Mouse (Mus musculus): ENCODE results near the gene Slc23a4.

Slc23a4 gene

GRCm38 (mm10) chr6:34955862-34956241 lies 32.4 kb downstream of the Slc23a4 start:
- no peak for DNase-seq (ENCODE audit: low spot score in 2 of 2)

GRCm38 (mm10) chr6:34954926-34955861 lies 33.0 kb downstream of the Slc23a4 start:
- DNase-seq (ENCODE audit: low spot score in 2 of 2), result no peak

DNA sequence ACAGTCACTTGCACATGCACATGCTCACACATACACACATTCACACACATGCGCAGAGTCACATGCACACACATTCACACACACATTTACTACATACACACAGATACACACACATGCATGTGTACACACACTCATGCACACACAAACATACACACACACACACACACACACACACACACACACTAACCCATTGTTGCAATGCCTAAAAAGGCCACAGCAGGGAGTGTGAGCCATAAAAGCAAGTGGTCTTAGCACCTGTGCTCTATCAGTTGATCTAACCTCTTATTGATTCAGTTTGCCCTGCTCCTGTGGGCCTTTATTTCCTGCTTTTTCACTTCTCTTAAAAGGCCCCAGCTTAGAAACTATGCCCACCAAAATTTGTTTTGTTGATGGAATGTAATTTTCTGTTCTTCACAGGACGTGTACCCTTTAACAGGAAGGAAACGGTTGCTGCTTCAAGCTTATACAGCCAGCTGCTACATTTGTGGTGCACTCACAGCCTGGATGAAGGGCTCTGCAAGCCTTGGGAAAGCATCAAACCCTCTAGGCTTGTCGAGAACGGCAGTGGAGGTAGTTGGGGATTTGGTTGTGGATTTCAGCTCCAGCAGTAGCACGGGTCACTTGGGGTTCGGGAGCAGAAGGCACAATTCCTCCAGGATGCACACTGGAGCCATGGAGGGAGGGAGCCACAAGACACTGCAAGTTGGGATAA lies 36.1 kb downstream of the Slc23a4 start:
- DNase-seq (ENCODE audit: low spot score in 2 of 2), result no peak

DNA sequence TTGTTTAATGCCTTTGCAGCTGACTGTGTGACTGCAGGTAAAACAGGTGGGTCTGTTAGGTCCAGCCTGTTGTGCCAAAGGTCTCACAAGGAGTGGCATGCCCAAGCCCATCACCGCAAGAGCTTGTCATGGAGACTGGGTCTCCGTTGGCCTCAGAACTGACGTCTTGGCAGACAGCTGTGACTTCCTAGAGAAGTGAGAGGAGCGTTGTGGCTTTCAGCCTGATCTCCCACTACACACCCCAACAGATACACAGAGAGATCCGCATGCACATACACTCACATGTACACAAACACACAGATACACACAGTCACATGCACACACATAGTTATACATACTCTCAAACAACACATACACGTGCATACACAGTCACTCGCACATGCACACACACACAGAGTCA lies 36.7 kb downstream of the Slc23a4 start:
- no peak for DNase-seq (ENCODE audit: low spot score in 2 of 2)

GRCm38 (mm10) chr6:34948461-34948860 lies 39.7 kb downstream of the Slc23a4 start:
- no peak for DNase-seq (ENCODE audit: low spot score in 2 of 2)

DNA sequence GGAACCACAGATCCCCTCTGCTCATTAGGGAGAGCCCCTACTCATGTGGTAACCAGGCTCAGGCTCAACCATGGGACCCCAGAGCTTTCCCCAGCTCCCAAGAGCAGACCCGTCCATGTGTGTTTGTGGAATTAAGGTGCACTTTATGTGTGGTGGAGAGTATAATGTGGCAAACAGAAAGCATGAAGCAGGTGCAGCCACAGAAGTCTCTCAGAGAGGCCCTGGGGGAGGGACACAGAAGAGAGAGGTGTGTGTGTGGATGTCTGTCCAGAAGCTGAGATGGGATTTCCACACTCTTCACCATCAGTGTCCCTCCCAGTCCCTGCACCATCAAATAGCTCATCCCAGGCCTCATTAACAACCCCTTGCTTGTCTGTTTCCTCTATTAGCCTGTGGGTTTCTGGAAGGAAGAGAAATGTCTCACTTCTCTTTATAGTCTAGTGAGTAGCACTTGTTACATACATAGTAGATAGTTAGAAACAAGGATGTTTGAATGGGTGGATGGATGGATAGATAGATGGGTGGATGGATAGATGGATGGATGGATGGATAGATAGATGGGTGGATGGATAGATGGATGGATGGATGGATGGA lies 41.6 kb downstream of the Slc23a4 start:
- DNase-seq (ENCODE audit: low spot score in 2 of 2), result no peak

DNA sequence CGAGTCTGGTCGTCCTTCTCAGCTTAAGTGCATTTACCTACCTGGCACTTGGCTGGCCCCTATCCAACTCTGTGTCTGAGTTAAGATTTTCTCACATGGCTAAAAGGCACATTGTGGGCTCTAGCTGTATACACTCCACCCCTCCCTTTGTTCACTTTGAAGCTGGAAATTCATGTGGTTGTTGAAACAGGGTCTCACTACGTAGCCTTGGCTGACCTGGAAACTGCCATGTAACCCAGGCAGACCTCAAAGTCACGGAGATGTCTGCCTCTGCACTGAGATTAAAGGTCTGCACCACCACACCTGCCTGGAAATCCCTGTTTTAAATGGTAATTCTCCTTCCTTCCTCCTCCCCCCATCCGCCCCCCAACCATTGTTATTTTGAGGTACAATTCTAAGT lies 44.7 kb downstream of the Slc23a4 start:
- DNase-seq (ENCODE audit: low spot score in 2 of 2), result no peak

DNA sequence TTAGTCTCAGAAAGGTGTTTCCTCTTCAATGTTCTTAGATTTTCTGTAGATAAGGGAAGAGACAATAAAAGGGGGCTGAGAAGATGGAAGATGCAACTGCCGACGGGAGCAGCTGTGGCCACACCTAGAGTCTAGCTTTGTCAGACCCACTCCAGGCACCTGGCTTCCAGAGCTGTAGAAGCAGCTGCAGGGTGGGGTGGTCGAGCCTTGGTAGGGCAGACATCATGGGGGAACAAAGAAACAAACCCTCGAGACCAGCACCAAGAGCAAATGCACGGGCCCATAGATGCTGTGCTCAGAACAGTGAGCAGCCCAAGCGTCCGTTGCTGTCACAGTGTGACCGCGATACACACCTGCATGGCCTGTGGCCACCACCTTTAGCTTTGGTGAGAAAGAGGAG lies 45.8 kb downstream of the Slc23a4 start:
- no peak for DNase-seq (ENCODE audit: low spot score in 2 of 2)

DNA sequence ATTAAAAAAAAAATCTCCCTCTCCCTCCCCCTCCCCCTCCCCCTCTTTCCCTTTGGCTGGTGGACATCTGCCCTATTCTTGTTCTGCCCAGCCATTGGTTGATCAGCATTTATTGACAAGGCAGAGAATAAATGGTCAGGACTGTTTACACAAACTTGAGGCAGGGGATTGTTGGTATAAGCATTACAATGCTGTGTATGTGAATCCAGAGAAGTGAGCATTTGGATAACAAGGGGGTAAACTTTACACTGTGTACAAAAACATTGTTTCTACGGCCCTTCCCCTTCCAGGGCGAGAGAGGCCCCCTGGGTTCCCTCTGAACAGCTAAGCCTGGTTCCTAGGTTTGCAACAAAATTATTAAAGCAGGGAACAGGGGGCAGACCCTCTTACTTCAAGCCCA lies 46.7 kb downstream of the Slc23a4 start:
- no peak for DNase-seq (ENCODE audit: low spot score in 2 of 2)

DNA sequence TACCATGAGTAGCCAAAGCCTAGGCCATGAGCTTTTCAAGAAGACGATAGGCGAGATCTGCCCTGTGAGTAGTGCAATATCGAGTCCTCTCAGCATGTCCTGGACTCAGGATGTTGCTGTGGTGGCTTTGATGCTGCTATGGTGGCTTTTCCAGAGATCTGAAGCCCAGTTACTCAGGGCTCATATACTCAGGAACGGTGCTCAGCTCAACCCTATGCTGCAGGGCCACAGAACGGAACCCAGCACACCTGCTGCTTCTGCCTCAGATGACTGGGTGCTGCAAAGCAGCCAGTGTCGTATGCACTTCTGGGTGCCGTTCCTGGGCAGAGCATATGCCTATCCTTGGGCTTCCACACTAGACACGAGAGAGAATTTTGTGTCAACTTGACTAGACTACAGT lies 48.8 kb downstream of the Slc23a4 start:
- DNase-seq (ENCODE audit: low spot score in 2 of 2), result no peak

- no peak for DNase-seq (ENCODE audit: low spot score in 2 of 2)
These were observed 49.3 kb downstream of the Slc23a4 start for GRCm38 (mm10) chr6:34938929-34939325.

DNA sequence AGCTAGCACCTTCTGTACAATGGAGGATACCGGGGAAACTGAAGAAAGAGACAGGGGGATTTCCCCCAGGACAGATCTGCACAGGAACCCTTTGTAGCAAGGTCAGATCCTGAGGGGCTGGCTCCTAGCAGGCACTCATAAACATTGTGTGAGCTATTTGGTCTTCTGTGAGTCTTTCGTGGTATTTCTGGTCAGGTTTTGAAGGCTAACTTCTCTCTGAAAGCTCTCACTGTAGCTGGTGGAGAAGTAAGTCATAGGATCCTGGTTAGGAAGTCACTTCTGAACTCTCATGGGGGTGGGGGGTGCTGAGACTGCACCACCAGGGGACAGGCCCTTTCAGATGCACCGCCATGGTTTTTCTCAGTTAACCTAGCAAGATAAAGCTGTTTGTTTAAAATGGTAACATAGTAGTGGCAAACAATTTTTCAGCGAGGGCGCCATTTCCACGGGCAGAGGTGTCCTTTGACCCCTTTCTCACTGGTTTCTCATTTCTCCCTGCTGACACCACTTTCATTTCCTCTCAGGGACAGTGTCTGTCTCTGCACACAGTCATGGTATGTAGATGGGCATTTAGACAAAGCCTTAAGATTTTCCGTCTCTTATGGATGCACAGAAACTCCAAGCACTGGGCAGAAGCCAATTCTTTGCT lies 49.8 kb downstream of the Slc23a4 start:
- DNase-seq (ENCODE audit: low spot score in 2 of 2), result no peak

GRCm38 (mm10) chr6:34936743-34937142 lies 51.5 kb downstream of the Slc23a4 start:
- no peak for DNase-seq (ENCODE audit: low spot score in 2 of 2)

GRCm38 (mm10) chr6:34932633-34933032 lies 55.6 kb downstream of the Slc23a4 start:
- DNase-seq (ENCODE audit: low spot score in 2 of 2), result no peak

DNA sequence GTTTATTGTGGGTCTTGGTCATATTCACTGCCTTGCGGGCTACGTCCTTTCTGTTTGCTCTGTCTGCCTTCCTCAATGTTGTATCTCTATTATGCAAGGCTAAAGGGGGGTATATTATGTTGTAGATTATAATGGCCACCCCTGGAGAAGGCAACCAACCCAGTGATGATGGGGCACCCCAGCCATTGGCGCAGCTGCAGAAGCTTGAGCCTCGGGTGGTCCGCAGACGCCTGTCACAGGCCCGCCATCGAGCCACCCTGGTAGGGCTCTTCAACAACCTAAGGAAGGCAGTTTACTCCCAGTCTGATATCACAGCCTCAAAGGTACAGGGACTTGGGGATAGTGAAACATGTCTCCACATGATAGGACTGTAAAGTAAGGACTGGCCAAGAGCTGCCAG lies 60.6 kb downstream of the Slc23a4 start:
- DNase-seq (ENCODE audit: low spot score in 2 of 2), result no peak

- DNase-seq (ENCODE audit: low spot score in 2 of 2), result peak; percentile 34 to 64
These were observed 61.0 kb downstream of the Slc23a4 start for GRCm38 (mm10) chr6:34927156-34927555.

DNA sequence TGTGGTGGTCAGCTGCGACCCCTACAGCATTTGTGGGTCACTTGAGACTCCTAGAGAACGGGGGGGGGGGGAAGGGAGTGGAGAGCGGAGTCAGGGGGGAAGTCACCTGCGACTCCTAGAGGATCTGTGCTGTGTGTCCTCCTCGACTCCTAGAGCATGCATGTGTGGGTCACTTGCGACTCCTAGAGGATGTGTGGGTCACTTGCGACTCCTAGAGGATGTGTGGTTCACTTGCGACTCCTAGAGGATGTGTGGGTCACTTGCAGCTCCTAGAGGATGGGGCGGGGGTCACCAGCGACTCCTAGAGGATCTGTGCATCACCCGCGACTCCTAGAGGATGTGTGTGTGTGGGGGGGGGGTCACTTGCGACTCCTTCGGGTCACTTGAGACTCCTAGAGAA lies 66.3 kb downstream of the Slc23a4 start:
- DNase-seq (ENCODE audit: low spot score in 2 of 2), result peak; percentile 40 to 44

GRCm38 (mm10) chr6:34920631-34921030 lies 67.6 kb downstream of the Slc23a4 start:
- DNase-seq (ENCODE audit: low spot score in 2 of 2), result no peak

DNA sequence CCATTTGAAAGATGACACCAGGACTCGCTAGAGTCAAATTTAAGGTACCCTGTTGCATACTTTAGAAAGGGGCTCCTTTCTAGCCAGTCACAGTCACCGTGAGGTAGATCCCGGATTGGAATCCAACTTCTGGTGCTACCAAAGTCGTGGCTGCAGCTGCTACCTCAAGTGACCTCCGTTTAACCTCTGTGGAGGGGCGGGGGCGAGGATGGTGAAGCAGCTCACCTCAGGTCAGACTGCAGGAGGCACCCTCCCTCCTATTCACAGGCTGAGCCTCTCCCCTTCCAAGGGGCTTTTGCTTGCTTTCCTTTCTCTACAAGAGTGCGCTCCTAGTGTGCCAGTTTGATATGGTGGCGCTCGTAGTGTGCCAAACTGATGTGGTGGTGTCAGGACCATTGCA lies 68.2 kb downstream of the Slc23a4 start, which contains the start of gene Stra8:
Stra8 (plus strand) TSS at position 208 of the 400 bp plus-strand sequence.
- no peak for DNase-seq (ENCODE audit: low spot score in 2 of 2)

- DNase-seq (ENCODE audit: low spot score in 2 of 2), result no peak
These were observed 69.1 kb downstream of the Slc23a4 start for GRCm38 (mm10) chr6:34919146-34919545.

DNA sequence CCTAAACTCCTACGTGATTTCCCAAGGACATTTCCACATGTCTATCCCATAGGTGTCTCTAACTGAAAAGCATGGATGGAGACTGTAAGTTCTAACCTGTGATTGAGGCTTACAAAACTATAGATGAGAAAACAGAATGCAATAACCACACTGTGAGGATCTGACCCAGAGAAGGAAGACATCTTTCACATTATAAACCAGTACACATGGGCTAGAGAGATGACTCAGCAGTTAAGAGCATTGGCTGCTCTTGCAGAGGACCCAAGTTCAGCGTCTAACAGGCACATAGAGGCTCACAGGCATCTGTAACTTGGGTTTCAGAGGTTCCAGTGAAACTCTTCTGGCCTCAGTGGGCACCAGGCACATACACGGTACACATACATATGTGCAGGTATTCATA lies 73.7 kb downstream of the Slc23a4 start:
- no peak for DNase-seq (ENCODE audit: low spot score in 2 of 2)

Data from heart, adult 9 months (tissue).